Mouse (Mus musculus) forebrain, embryonic 10.5 days (tissue): ENCODE measurements around the gene Col1a2. TPM values are rescaled to one million over a fixed set of nuclear protein-coding genes. Genes with fewer than 3 reads are reported as not detected.

ENCODE experiments used
- DNase-seq: peaks from one replicate; pipeline ENCODE4 v3.0.0-alpha.2; 2017; ENCODE audit warnings: low spot score; ENCODE audit errors: extremely low spot score
- H3K27ac ChIP-seq: fragments of 300-500 bp; sonication (generic); 2 replicates; pipeline ENCODE4 v1.5.1; 2016; ENCODE audit warnings: mild to moderate bottlenecking
- H3K27me3 ChIP-seq: fragments of 300-500 bp; sonication (generic); 2 replicates; pipeline ENCODE4 v1.6.1; 2016; ENCODE audit warnings: mild to moderate bottlenecking; ENCODE audit not compliant: poor library complexity, severe bottlenecking
- H3K36me3 ChIP-seq: fragments of 300-500 bp; sonication (generic); replicated peaks from 2 replicates; pipeline ENCODE4 v1.6.1; 2016; ENCODE audit warnings: mild to moderate bottlenecking, moderate library complexity
- H3K4me1 ChIP-seq: fragments of 300-500 bp; sonication (generic); 2 replicates; pipeline ENCODE4 v1.6.1; 2016
- H3K4me3 ChIP-seq: fragments of 300-500 bp; sonication (generic); 2 replicates; pipeline ENCODE4 v1.5.1; 2016; ENCODE audit warnings: mild to moderate bottlenecking, moderate library complexity
- H3K9me3 ChIP-seq: fragments of 300-500 bp; sonication (generic); 2 replicates; pipeline ENCODE4 v1.6.1; 2016; ENCODE audit warnings: mild to moderate bottlenecking, moderate library complexity
- WGBS: fragments of 180-500 bp; shearing (Covaris S2); methylation state at CpG from one replicate; pipeline ENCODE4 v1.1.7; 2016; 5-methylcytosine and 5-hydroxymethylcytosine counted together
- polyA plus RNA-seq: library from polyadenylated mRNA; unstranded; fragments of >200 nt; fragmentation: Nextera tagmentation; extraction: Ambion mirVana; gene quantifications from 2 replicates; pipeline ENCODE4 v1.2.1, GENCODE M21; 2016

Gene Col1a2
- polyA plus RNA-seq, result 93.9 and 97.1 TPM in 2 replicates

GRCm38 (mm10) chr6:4504603-4505131 is at the start of gene Col1a2:
Gene Col1a2 (plus strand): TSS chr6:4504814.
- H3K4me1 ChIP-seq, result peaks cover 29% of the 10 kb centered on the region
- peak within 1 kb of the TSS; percentile 79 for H3K27ac ChIP-seq
- peak; percentile 17 for DNase-seq
- H3K9me3 ChIP-seq, result no peaks in the 10 kb centered on the region
- peak within 1 kb of the TSS; percentile 57 for H3K4me3 ChIP-seq
- 4% methylated on average over 3 of the region's 3 CpGs for WGBS
- no peaks in the 10 kb centered on the region for H3K36me3 ChIP-seq
- peaks cover 49% of the 10 kb centered on the region for H3K27me3 ChIP-seq

- no peaks in the 10 kb centered on the region for H3K9me3 ChIP-seq
- DNase-seq, result no peak
- WGBS, result 42% methylated on average over 5 of the region's 5 CpGs
- no peak overlapping the region for H3K4me3 ChIP-seq
- H3K36me3 ChIP-seq, result no peaks in the 10 kb centered on the region
- no peaks in the 10 kb centered on the region for H3K27me3 ChIP-seq
- peak overlapping the region; percentile 83 for H3K27ac ChIP-seq
- peaks cover 37% of the 10 kb centered on the region for H3K4me1 ChIP-seq
Measured at GRCm38 (mm10) chr6:4455518-4455917, 49.1 kb upstream of the Col1a2 start.

DNA sequence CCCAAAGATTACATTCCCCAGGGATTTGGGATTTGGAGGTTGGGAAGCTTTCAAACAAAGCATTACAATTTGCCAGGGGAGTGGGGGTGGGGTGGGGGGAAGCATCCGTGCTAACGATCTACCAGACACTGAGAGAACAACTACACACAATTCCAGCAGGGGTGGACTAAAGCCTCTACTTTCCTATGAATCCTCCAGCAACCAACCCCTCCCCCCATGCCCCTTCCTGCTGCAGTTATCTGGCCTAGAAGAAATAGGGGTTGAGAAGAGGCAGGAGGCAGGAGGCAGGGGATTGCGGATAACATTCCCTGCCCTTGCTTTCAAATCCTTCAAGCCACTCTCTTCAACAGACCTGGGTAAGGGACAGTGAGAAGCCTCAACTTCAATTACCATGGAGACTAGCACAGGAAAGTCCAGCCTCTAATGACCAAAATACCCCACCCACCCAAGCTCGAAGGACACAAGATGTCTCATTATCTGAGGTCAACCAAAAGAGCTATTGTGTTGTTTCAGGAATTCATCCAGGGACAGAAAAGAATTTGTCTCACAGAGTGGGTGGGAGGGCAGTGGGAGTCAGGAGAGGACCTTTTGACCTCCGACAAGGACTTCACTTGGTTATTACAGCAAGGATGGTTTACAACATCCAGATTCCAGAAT is 48.5 kb upstream of the Col1a2 start:
- H3K4me3 ChIP-seq, result no peak overlapping the region
- H3K36me3 ChIP-seq, result no peaks in the 10 kb centered on the region
- H3K4me1 ChIP-seq, result peaks cover 37% of the 10 kb centered on the region
- H3K9me3 ChIP-seq, result no peaks in the 10 kb centered on the region
- peak; percentile 21 for DNase-seq
- H3K27me3 ChIP-seq, result no peaks in the 10 kb centered on the region
- H3K27ac ChIP-seq, result peak overlapping the region; percentile 83
- WGBS, result 13% methylated on average over 5 of the region's 5 CpGs

DNA sequence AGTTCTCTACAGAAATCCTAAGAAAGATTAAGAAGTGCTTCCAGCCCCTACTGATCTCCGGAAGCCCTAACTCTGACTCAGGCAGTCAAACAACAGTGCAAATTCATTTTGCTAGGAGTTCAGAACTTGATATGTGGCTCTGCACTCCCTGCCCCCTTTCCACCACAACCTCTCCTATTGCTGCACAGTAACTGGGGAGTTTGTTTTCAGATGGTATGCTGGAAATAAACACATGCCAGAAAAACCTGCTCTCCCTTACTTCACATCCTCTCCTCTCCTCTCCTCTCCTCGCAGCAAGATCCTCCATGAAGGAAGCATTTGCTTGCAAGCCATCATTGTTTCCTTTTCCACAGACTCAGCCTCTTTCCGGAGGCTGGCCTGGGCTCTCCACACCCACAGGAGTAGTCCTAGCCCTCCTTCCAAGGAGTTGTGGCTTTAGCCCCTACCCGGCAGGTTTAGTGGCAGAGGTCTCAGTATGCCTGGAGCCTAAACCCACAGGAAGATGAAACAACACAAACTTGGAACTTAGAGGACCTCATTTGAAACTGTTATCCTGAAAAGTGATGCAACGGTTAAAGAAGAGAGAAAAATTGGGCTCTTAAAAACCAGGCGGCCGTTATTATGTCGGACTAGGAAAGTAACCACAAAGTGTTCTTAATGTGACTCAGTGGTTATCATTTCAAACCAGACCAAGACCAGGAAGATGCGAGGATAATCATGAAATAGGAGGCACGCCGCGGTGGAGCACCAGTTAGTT is 47.7 kb upstream of the Col1a2 start:
- no peaks in the 10 kb centered on the region for H3K9me3 ChIP-seq
- H3K36me3 ChIP-seq, result no peaks in the 10 kb centered on the region
- 56% methylated on average over 12 of the region's 12 CpGs for WGBS
- no peak overlapping the region for H3K4me3 ChIP-seq
- H3K27me3 ChIP-seq, result no peaks in the 10 kb centered on the region
- H3K4me1 ChIP-seq, result peaks cover 37% of the 10 kb centered on the region
- peak overlapping the region; percentile 83 for H3K27ac ChIP-seq
- peak; percentile 15 for DNase-seq

DNA sequence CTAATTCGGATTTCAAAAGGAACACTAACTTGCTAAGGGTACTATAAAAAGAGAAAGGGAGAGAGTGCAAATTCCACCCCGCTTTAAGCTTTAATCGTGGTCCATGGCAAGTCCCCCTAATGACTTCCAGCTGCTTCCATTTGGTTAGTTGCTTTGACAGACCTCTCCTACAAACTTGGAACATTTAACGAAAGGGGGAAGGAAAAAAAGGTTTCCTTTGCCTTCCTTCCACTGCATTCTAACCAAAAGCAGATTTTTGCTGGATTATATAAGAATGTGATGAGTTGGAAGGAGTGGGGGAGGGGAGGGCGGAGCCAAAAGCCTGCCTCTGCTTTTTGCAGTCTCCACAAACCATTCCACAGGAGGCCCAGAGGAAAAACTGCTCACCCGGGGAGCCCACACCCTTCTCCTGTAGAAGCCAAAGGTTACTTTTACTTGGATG is 47.0 kb upstream of the Col1a2 start:
- Histone ChIP-seq H3K27ac (peak overlapping the region; percentile 83; the same call in 1 of the 2 replicates), H3K4me3 (no peak overlapping the region), H3K36me3 (no peaks in the 10 kb centered on the region), H3K4me1 (peaks cover 37% of the 10 kb centered on the region), H3K27me3 (no peaks in the 10 kb centered on the region), H3K9me3 (no peaks in the 10 kb centered on the region)
- peak; percentile 49 for DNase-seq
- WGBS, result 26% methylated on average over 6 of the region's 6 CpGs

- Histone ChIP-seq H3K27me3 (no peaks in the 10 kb centered on the region), H3K4me1 (peaks cover 15% of the 10 kb centered on the region), H3K36me3 (no peaks in the 10 kb centered on the region), H3K4me3 (no peak overlapping the region), H3K27ac (no peak overlapping the region), H3K9me3 (no peaks in the 10 kb centered on the region)
- no peak for DNase-seq
- 28% methylated on average over 3 of the region's 3 CpGs for WGBS
Measured at GRCm38 (mm10) chr6:4465320-4465719, 39.3 kb upstream of the Col1a2 start.

DNA sequence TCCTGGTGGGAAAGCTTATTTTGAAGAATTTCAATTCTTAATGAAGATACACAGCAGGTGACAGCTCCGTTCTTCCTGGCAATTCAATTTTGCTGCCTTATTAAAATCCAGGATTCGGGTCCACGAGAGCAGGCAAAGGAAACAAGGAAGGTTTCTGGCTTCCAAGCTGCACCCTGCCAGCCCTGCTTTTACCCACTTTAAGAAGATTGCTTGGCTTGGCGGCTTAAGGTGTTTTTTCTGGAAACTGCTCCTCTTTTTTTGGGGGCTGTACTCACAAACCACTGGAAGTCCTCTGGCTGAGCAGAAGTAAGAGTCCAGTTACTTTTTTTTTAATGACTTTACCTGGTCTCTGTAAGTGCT is 21.1 kb upstream of the Col1a2 start:
- Histone ChIP-seq H3K27me3 (no peaks in the 10 kb centered on the region), H3K27ac (peak overlapping the region; percentile 65; the same call in 1 of the 2 replicates), H3K36me3 (no peaks in the 10 kb centered on the region), H3K9me3 (no peaks in the 10 kb centered on the region; the same call in 1 of the 2 replicates), H3K4me1 (peaks cover 38% of the 10 kb centered on the region), H3K4me3 (no peak overlapping the region)
- DNase-seq, result no peak
- WGBS, result 42% methylated on average over 4 of the region's 4 CpGs

DNA sequence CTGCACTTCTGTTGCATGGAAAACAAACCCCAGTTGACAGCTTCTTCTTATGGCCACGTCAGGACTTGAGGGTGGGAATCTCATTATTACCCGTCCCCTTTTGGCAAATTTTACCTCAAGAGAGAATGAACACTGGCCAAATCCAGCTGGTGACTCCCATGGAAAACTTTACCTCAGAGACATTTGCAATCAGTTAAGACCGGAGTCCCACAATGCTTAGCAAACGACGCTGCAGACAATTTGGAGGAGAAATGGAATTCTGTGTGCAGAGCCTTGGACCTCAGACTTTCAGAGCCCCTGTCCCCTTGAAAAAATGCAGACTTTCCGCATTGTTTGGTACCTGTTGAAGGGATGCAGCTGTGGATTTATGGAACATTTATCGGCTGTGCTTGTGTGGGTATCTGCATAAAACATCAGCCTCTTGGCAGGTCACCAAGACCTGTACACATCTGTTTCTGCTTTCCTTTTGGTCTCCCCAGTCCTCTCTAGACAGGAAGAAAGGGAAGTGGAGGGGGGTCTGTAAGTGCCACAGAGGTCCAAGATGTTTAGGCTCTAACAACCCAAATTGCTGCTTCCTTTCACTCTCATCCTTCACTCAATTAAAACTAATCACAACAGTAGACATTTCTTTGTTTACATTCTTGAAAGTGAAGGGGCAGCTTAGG is 20.5 kb upstream of the Col1a2 start:
- H3K4me3 ChIP-seq, result no peak overlapping the region
- peaks cover 43% of the 10 kb centered on the region for H3K4me1 ChIP-seq
- H3K36me3 ChIP-seq, result no peaks in the 10 kb centered on the region
- H3K9me3 ChIP-seq, result no peaks in the 10 kb centered on the region; the same call in 1 of the 2 replicates
- H3K27ac ChIP-seq, result peak overlapping the region; percentile 65
- no peaks in the 10 kb centered on the region for H3K27me3 ChIP-seq
- 57% methylated on average over 7 of the region's 7 CpGs for WGBS
- DNase-seq, result no peak

DNA sequence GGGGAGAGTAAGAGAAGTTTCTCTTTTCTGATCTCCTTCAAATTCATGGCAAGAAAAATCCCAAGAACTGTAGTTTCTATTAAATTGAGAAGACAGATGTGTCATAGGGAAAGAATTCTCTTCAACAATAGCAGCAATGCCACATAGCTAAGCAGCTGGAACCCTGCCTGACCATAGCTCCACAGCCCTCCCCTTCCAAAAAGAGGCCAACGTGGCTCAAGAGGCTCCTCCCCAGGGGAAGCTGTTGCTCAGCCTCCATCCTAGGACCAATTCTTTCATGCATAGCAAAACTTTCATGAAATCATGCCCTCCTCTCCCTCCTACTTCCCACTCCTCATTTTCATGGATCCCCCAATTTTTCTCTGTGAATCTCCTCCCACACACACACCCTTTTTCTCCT is 16.3 kb upstream of the Col1a2 start:
- Histone ChIP-seq H3K4me1 (peaks cover 54% of the 10 kb centered on the region), H3K27ac (peak overlapping the region; percentile 80; the same call in 1 of the 2 replicates), H3K9me3 (no peaks in the 10 kb centered on the region), H3K27me3 (no peaks in the 10 kb centered on the region), H3K36me3 (no peaks in the 10 kb centered on the region), H3K4me3 (no peak overlapping the region)
- no peak for DNase-seq
- 8% methylated on average over 1 of the region's 1 CpGs for WGBS

DNA sequence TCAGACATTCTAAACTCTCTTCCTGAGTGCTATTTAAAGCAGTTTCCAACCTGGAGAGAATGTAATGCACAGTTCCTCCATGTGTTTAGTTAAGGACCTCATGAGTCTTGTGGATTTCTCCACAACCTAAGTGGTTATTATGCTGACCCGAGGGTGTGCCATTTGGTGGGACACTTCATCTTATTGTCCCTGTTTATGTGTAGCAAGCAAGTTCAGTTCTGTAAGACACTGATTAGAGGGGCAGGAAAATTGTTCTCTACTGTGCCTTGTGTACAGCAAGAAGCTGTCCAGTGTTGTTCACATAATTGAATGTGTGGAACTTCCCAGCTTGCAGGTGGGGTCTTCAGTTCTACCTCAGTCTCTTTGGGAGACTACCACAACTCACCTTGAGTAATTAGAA is 15.6 kb upstream of the Col1a2 start:
- Histone ChIP-seq H3K4me1 (peaks cover 48% of the 10 kb centered on the region), H3K36me3 (no peaks in the 10 kb centered on the region), H3K27me3 (no peaks in the 10 kb centered on the region), H3K27ac (peak overlapping the region; percentile 80), H3K9me3 (no peaks in the 10 kb centered on the region), H3K4me3 (no peak overlapping the region)
- 65% methylated on average over 1 of the region's 1 CpGs for WGBS
- DNase-seq, result no peak

DNA sequence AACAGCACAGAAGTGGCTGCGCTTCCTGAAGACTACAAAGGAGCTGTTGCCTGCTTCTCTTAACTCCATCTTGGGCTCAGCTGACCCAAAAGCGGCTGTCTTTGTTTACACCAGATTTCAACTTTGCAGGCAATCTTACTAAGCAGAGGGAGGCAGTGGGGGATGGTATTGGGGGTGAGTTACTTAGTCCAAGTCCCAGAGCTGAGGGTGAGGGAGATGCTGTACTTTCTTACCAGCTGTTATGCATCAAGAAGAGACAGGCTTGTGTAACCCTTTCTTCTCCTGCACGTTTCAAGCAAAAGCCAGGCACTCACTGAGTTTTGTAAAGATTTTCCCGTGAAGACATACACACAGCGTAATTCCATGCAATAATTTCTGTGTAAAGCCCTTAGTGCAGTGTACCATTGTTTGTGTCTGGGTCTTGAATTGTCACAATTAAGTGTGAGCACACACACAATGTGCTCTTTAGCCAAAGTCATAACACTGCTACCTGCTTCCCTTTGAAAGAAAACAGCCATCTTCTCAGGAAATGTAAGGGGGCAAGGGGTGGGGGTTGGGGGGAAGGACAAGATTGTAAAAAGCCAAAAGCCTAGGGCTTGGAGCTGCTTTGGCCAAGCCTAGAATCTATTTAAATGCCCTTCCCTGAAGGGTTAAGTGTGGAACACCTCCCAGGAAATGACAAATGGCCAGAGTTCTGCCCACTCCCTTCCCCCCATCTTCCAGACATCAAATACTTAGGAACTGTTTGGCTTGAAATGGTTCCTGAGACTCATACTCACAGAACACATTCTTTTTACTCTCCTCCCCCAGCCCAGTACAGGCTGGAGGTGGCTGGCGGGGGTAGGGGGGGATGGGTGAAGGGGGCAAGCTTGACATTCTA is 15.0 kb upstream of the Col1a2 start:
- no peaks in the 10 kb centered on the region for H3K36me3 ChIP-seq
- H3K27me3 ChIP-seq, result no peaks in the 10 kb centered on the region
- no peak overlapping the region for H3K4me3 ChIP-seq
- DNase-seq, result peak; percentile 16
- peak overlapping the region; percentile 80 for H3K27ac ChIP-seq
- H3K4me1 ChIP-seq, result peaks cover 42% of the 10 kb centered on the region
- no peaks in the 10 kb centered on the region for H3K9me3 ChIP-seq
- WGBS, result 45% methylated on average over 6 of the region's 6 CpGs

GRCm38 (mm10) chr6:4493666-4494065 is 10.9 kb upstream of the Col1a2 start:
- DNase-seq, result no peak
- Histone ChIP-seq H3K36me3 (no peaks in the 10 kb centered on the region), H3K27me3 (no peaks in the 10 kb centered on the region), H3K4me3 (no peak overlapping the region), H3K27ac (no peak overlapping the region), H3K4me1 (peaks cover 18% of the 10 kb centered on the region), H3K9me3 (no peaks in the 10 kb centered on the region)
- WGBS, result 81% methylated on average over 2 of the region's 2 CpGs
